Mouse (Mus musculus) small intestine, adult 2 months (tissue): Measurements from ENCODE around the gene Tinagl1.

Source experiments
- CTCF ChIP-seq: fragments of 200-500 bp; IDR thresholded peaks from 2 replicates; pipeline ENCODE4 v1.5.1; 2012; ENCODE audit warnings: low read depth, mild to moderate bottlenecking, control low read depth, inconsistent platforms, low read length, moderate library complexity, mixed read lengths; ENCODE audit not compliant: insufficient replicate concordance, insufficient read length; ENCODE audit errors: extremely low read depth
- POLR2A ChIP-seq: fragments of 200-500 bp; IDR thresholded peaks from 2 replicates; pipeline ENCODE4 v1.6.1; 2012; ENCODE audit warnings: low read depth, mild to moderate bottlenecking, control low read depth, inconsistent platforms, low read length, moderate library complexity

GRCm38 (mm10) chr4:130215392-130215791, 40.5 kb upstream of the Tinagl1 start:
- TF ChIP-seq CTCF: no peak
- TF ChIP-seq POLR2A: no peak
